Mouse (Mus musculus): Measurements from ENCODE around the gene Tdrd9. TPM values are rescaled to one million over a fixed set of nuclear protein-coding genes. Genes with fewer than 3 reads are reported as not detected.

Gene Tdrd9
- polyA plus RNA-seq, 1 experiment from 2014 or later, result 0.10 TPM

DNA sequence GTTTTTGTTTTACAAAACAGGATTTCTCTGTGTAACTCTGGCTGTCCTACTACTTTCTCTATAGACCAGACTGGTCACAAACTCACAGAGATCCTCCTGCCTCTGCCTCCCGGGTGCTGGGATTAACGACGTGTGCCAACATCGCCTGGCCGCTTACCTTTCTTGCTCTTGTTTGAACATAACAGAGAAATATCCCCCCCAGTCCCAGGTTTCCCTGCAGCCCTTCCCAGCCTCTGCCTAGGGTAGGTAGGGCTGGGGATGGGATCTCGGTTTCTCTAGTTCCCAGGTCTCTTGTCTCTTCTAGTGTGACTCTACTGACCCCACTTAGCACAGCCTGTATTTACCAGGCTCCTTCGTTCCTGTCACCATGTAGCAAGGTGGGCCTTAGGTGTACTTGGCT is 28.4 kb downstream of the Tdrd9 start:
- no peak for ATAC-seq (replicated peaks; ENCODE audit: insufficient number of reproducible peaks, insufficient read depth, low FRiP score, low read depth)

GRCm38 (mm10) chr12:112001223-112001622 is 29.9 kb downstream of the Tdrd9 start:
- Histone ChIP-seq H3K4me2 (no peak overlapping the region), H3K9me3 (replicated peaks) (no peaks in the 10 kb centered on the region), H3K36me3 (no peaks in the 10 kb centered on the region), H3K4me1 (replicated peaks) (no peaks in the 10 kb centered on the region), H3K9ac (no peak overlapping the region), H3K27me3 (no peaks in the 10 kb centered on the region), H3K4me3 (no peak overlapping the region), H3K27ac (no peak overlapping the region)
- 20% methylated on average over 8 of the region's 8 CpGs for WGBS
- ATAC-seq (replicated peaks; ENCODE audit: insufficient number of reproducible peaks, insufficient read depth, low FRiP score, low read depth), result no peak

More for the DNA sequence above, 28.4 kb downstream of the Tdrd9 start:
- Histone ChIP-seq H3K27me3 (no peaks in the 10 kb centered on the region), H3K4me1 (replicated peaks) (no peaks in the 10 kb centered on the region), H3K9me3 (replicated peaks) (no peaks in the 10 kb centered on the region), H3K9ac (no peak overlapping the region), H3K4me2 (no peak overlapping the region), H3K4me3 (no peak overlapping the region), H3K27ac (no peak overlapping the region), H3K36me3 (no peaks in the 10 kb centered on the region)
- WGBS, result 91% methylated on average over 7 of the region's 7 CpGs

- Histone ChIP-seq H3K4me3 (no peak overlapping the region), H3K4me1 (replicated peaks) (no peaks in the 10 kb centered on the region), H3K27me3 (no peaks in the 10 kb centered on the region), H3K36me3 (no peaks in the 10 kb centered on the region), H3K27ac (no peak overlapping the region), H3K9ac (no peak overlapping the region), H3K9me3 (replicated peaks) (no peaks in the 10 kb centered on the region), H3K4me2 (peak overlapping the region; percentile 25)
- WGBS, result 41% methylated on average over 12 of the region's 12 CpGs
- no peak for ATAC-seq (replicated peaks; ENCODE audit: insufficient number of reproducible peaks, insufficient read depth, low FRiP score, low read depth)
These were observed 41.3 kb downstream of the Tdrd9 start for GRCm38 (mm10) chr12:112012511-112013270.

DNA sequence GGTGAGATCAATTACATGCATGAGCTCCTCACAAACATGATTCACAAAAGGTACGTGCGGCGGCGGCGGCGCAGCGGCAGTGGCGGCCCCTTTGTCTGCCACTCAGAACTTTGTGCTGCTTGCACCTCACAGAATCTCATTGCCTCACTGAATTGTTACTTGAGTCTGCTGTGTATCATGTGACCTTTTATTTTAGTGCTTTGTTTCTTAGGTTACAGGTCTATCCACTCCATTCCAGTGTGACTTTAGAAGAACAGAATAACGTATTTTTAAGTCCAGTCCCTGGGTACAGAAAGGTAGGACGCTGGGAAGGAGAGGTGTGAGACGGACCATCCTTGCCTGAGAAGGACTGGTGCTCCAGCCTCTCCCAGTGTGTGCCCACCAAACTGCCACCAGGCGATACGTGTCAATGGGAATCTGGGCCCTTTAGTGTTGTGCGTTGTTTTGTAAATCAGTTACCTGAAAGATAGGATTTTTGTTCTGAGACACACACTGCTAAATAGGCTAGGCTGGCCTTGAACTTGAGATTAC is 42.0 kb downstream of the Tdrd9 start:
- H3K4me1 ChIP-seq (replicated peaks), result no peaks in the 10 kb centered on the region
- whole genome bisulfite sequencing, result 52% methylated on average over 14 of the region's 14 CpGs
- no peaks in the 10 kb centered on the region for H3K36me3 ChIP-seq
- ATAC-seq (replicated peaks; ENCODE audit: insufficient number of reproducible peaks, insufficient read depth, low FRiP score, low read depth), result no peak
- H3K27ac ChIP-seq, result no peak overlapping the region
- no peaks in the 10 kb centered on the region for H3K9me3 ChIP-seq (replicated peaks)
- no peak overlapping the region for H3K9ac ChIP-seq
- peak overlapping the region; percentile 25 for H3K4me2 ChIP-seq
- no peak overlapping the region for H3K4me3 ChIP-seq
- H3K27me3 ChIP-seq, result no peaks in the 10 kb centered on the region

- ATAC-seq (replicated peaks; ENCODE audit: insufficient number of reproducible peaks, insufficient read depth, low FRiP score, low read depth), result no peak
- no peak overlapping the region for H3K4me3 ChIP-seq
- no peaks in the 10 kb centered on the region for H3K4me1 ChIP-seq (replicated peaks)
- H3K4me2 ChIP-seq, result no peak overlapping the region
- H3K27me3 ChIP-seq, result no peaks in the 10 kb centered on the region
- H3K27ac ChIP-seq, result no peak overlapping the region
- H3K9me3 ChIP-seq (replicated peaks), result peaks cover 5% of the 10 kb centered on the region; the same call in 1 of the 2 replicates
- no peaks in the 10 kb centered on the region for H3K36me3 ChIP-seq
- no peak overlapping the region for H3K9ac ChIP-seq
- 63% methylated on average over 4 of the region's 4 CpGs for WGBS
These were observed 45.0 kb downstream of the Tdrd9 start for GRCm38 (mm10) chr12:112016346-112016745.

- WGBS, result 52% methylated on average over 2 of the region's 2 CpGs
- H3K27me3 ChIP-seq, result no peaks in the 10 kb centered on the region
These were observed 51.9 kb downstream of the Tdrd9 start for GRCm38 (mm10) chr12:112023306-112023705.

DNA sequence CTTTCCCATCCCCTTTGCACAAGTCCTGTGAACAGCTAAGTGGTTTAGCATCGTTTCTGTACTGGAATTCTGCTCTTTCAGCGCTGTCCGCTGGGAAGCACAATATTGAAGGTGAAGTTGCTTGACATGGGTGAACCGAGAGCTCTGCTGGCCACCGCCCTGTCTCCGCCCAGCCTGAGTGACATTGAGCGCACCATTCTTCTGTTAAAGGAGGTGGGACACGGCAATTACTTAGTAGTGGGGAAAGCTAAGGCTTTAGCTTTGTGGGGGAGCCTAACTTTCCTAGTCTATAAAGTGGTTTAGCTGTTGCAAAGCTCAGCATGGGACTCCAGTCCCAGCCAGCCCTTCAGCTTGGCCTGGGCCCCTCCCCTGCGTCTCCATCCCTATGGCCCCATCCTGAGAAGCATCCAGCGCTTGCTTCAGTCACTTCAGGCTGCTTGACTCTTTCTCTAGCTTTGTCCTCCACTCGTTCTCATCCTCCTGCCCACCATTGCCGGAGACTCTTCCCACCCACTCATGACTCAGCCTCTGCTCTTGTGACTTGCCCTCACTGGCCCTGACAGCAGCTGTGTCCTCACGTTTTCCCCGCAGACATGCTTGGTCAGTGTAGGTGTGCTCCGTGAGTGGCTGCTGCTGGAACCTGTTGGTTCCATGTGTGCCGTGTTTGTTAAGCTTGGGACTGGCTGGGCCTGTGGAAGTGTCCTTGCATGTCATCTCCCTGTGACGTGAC is 53.4 kb downstream of the Tdrd9 start:
- ATAC-seq (replicated peaks; ENCODE audit: insufficient number of reproducible peaks, insufficient read depth, low FRiP score, low read depth), result no peak
- Histone ChIP-seq H3K27me3 (no peaks in the 10 kb centered on the region), H3K4me1 (replicated peaks) (no peaks in the 10 kb centered on the region), H3K9me3 (replicated peaks) (peaks cover 4% of the 10 kb centered on the region; the same call in 1 of the 2 replicates), H3K27ac (no peak overlapping the region), H3K4me2 (no peak overlapping the region), H3K36me3 (no peaks in the 10 kb centered on the region), H3K4me3 (no peak overlapping the region), H3K9ac (no peak overlapping the region)
- WGBS, result 79% methylated on average over 17 of the region's 17 CpGs

More at GRCm38 (mm10) chr12:112023306-112023705, 51.9 kb downstream of the Tdrd9 start:
- H3K9me3 ChIP-seq (replicated peaks), result peaks cover 5% of the 10 kb centered on the region; the same call in 1 of the 2 replicates
- ATAC-seq (replicated peaks; ENCODE audit: insufficient number of reproducible peaks, insufficient read depth, low FRiP score, low read depth), result no peak
- H3K4me1 ChIP-seq (replicated peaks), result no peaks in the 10 kb centered on the region
- H3K27ac ChIP-seq, result no peak overlapping the region
- H3K4me3 ChIP-seq, result no peak overlapping the region
- H3K9ac ChIP-seq, result no peak overlapping the region
- no peaks in the 10 kb centered on the region for H3K36me3 ChIP-seq
- no peak overlapping the region for H3K4me2 ChIP-seq

- no peak for ATAC-seq (replicated peaks; ENCODE audit: insufficient number of reproducible peaks, insufficient read depth, low FRiP score, low read depth)
- no peaks in the 10 kb centered on the region for H3K27me3 ChIP-seq
- H3K27ac ChIP-seq, result no peak overlapping the region
- H3K9me3 ChIP-seq (replicated peaks), result no peaks in the 10 kb centered on the region
- no peak overlapping the region for H3K9ac ChIP-seq
- H3K4me2 ChIP-seq, result no peak overlapping the region
- no peak overlapping the region for H3K4me3 ChIP-seq
- no peaks in the 10 kb centered on the region for H3K4me1 ChIP-seq (replicated peaks)
- H3K36me3 ChIP-seq, result no peaks in the 10 kb centered on the region
- 86% methylated on average over 13 of the region's 13 CpGs for WGBS
These were observed 54.1 kb downstream of the Tdrd9 start for GRCm38 (mm10) chr12:112025457-112025856.

GRCm38 (mm10) chr12:112025907-112026645 is 54.7 kb downstream of the Tdrd9 start:
- Histone ChIP-seq H3K4me3 (no peak overlapping the region), H3K9ac (no peak overlapping the region), H3K4me1 (replicated peaks) (no peaks in the 10 kb centered on the region), H3K27ac (no peak overlapping the region), H3K4me2 (no peak overlapping the region), H3K9me3 (replicated peaks) (no peaks in the 10 kb centered on the region), H3K36me3 (no peaks in the 10 kb centered on the region), H3K27me3 (no peaks in the 10 kb centered on the region)
- no peak for ATAC-seq (replicated peaks; ENCODE audit: insufficient number of reproducible peaks, insufficient read depth, low FRiP score, low read depth)
- WGBS, result 63% methylated on average over 14 of the region's 14 CpGs

DNA sequence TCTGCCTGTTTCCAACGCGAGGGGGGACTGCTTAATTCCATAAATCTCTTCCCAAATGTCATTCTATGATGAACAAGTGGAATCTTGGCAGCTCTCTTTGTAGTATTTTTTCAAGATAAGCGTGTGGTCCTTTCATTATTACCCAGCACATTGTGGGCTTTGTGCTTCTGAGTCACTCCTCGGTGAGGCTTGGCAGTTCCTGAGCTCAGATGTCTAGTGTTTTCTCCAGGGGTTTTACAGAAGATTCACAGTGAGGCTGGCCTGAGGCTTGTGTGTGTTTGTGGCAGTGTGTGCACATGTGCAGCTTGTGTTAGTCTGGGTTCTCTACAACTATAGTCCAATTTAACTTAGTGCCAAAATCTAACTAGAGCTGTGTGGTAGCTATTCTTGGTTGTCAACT is 56.0 kb downstream of the Tdrd9 start:
- H3K4me3 ChIP-seq, result no peak overlapping the region
- H3K36me3 ChIP-seq, result no peaks in the 10 kb centered on the region
- 64% methylated on average over 4 of the region's 4 CpGs for WGBS
- no peak overlapping the region for H3K4me2 ChIP-seq
- no peak overlapping the region for H3K9ac ChIP-seq
- no peak for ATAC-seq (replicated peaks; ENCODE audit: insufficient number of reproducible peaks, insufficient read depth, low FRiP score, low read depth)
- no peak overlapping the region for H3K27ac ChIP-seq
- H3K27me3 ChIP-seq, result no peaks in the 10 kb centered on the region
- H3K4me1 ChIP-seq (replicated peaks), result no peaks in the 10 kb centered on the region
- no peaks in the 10 kb centered on the region for H3K9me3 ChIP-seq (replicated peaks)

- Histone ChIP-seq H3K4me3 (no peak overlapping the region), H3K4me2 (no peak overlapping the region), H3K36me3 (no peaks in the 10 kb centered on the region), H3K27ac (no peak overlapping the region), H3K9ac (no peak overlapping the region), H3K4me1 (replicated peaks) (no peaks in the 10 kb centered on the region), H3K27me3 (no peaks in the 10 kb centered on the region), H3K9me3 (replicated peaks) (no peaks in the 10 kb centered on the region)
- ATAC-seq (replicated peaks; ENCODE audit: insufficient number of reproducible peaks, insufficient read depth, low FRiP score, low read depth), result no peak
- 67% methylated on average over 10 of the region's 10 CpGs for WGBS
These were observed 62.1 kb downstream of the Tdrd9 start for GRCm38 (mm10) chr12:112033409-112033975.

Data from heart, embryonic 15.5 days (tissue).